Mouse (Mus musculus) lung, adult 2 months (tissue): ENCODE data around the gene Tuba8.

Experiments
- CTCF ChIP-seq: fragments of 200-500 bp; IDR thresholded peaks from 2 replicates; pipeline ENCODE4 v1.5.1; 2011; ENCODE audit warnings: mild to moderate bottlenecking, low read length, control low read depth; ENCODE audit not compliant: insufficient read depth
- POLR2A ChIP-seq: fragments of 200-500 bp; IDR thresholded peaks from 2 replicates; pipeline ENCODE4 v1.6.1; 2011; ENCODE audit warnings: low read depth, mild to moderate bottlenecking, control low read depth, low read length, borderline replicate concordance; ENCODE audit errors: extremely low read depth

DNA sequence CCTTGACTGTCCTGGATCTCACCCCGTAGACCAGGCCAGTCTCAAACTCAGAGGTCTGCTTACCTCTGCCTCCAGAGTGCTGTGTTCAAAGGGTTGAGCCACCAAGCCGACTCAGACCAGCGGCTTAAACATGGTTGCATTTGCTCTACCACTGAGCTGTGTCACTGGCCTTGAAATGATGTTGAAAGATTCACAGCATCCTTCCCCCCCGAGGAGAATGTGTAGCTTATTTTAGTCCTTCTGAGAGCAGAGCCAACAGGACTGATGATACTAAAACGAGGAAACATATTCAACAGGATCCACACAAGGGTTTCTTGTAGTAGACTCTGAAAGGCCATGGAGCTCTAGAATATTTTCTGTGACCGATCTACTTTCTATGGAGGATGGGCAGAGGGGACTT is 5.4 kb downstream of the Tuba8 start:
- no peak for TF ChIP-seq POLR2A
- no peak for TF ChIP-seq CTCF
